Mouse (Mus musculus) forebrain, embryonic 14.5 days (tissue): ENCODE measurements around the gene Kmt2c. TPM values are rescaled to one million over a fixed set of nuclear protein-coding genes. Genes with fewer than 3 reads are reported as not detected.

ENCODE experiments used
- ATAC-seq: fragments of 200-750 bp; cut with Nextera tagmentation; 2 replicates; pipeline ENCODE4 v1.8.0; 2017; ENCODE audit warnings: mild to moderate bottlenecking, moderate library complexity
- DNase-seq: peaks from one replicate; pipeline ENCODE4 v3.0.0-alpha.2; 2015; ENCODE audit warnings: low spot score
- H3K27ac ChIP-seq: fragments of 300-500 bp; sonication (generic); 2 replicates; pipeline ENCODE4 v1.5.1; 2014; ENCODE audit warnings: low read depth, mild to moderate bottlenecking, control low read depth, low read length, moderate library complexity
- H3K27me3 ChIP-seq: fragments of 300-500 bp; sonication (generic); replicated peaks from 2 replicates; pipeline ENCODE4 v1.6.1; 2014; ENCODE audit warnings: low read length, control low read depth, mixed read lengths; ENCODE audit not compliant: control insufficient read depth, insufficient read depth
- H3K36me3 ChIP-seq: fragments of 300-500 bp; sonication (generic); 2 replicates; pipeline ENCODE4 v1.6.1; 2014; ENCODE audit warnings: low read length, control low read depth; ENCODE audit not compliant: control insufficient read depth, insufficient read depth
- H3K4me1 ChIP-seq: fragments of 300-500 bp; sonication (generic); 2 replicates; pipeline ENCODE4 v1.6.1; 2014; ENCODE audit warnings: antibody characterized with exemption, low read length, control low read depth; ENCODE audit not compliant: control insufficient read depth, insufficient read depth
- H3K4me2 ChIP-seq: fragments of 300-500 bp; sonication (generic); 2 replicates; pipeline ENCODE4 v1.6.1; 2014; ENCODE audit warnings: mild to moderate bottlenecking, control low read depth, low read length
- H3K4me3 ChIP-seq: fragments of 300-500 bp; sonication (generic); 2 replicates; pipeline ENCODE4 v1.5.1; 2014; ENCODE audit warnings: low read depth, low read length, control low read depth
- H3K9ac ChIP-seq: fragments of 300-500 bp; sonication (generic); 2 replicates; pipeline ENCODE4 v1.6.1; 2014; ENCODE audit warnings: mild to moderate bottlenecking, low read length, control low read depth, moderate library complexity
- H3K9me3 ChIP-seq: fragments of 300-500 bp; sonication (generic); replicated peaks from 2 replicates; pipeline ENCODE4 v1.6.1; 2016; ENCODE audit warnings: low read length, control low read depth, mixed read lengths; ENCODE audit not compliant: control insufficient read depth
- WGBS: fragments of 180-500 bp; shearing (Covaris S2); extraction: QIAGEN DNeasy Blood & Tissue Kit; methylation state at CpG from one replicate; pipeline ENCODE4 v1.1.7; 2014; 5-methylcytosine and 5-hydroxymethylcytosine counted together
- polyA plus RNA-seq: library from polyadenylated mRNA; unstranded; fragments of >200 nt; fragmentation: Nextera tagmentation; extraction: Ambion mirVana; gene quantifications from 2 replicates; pipeline ENCODE4 v1.2.1, GENCODE M21; 2014

Kmt2c gene
- polyA plus RNA-seq, 1 experiment from 2014 or later: 22.6 TPM

DNA sequence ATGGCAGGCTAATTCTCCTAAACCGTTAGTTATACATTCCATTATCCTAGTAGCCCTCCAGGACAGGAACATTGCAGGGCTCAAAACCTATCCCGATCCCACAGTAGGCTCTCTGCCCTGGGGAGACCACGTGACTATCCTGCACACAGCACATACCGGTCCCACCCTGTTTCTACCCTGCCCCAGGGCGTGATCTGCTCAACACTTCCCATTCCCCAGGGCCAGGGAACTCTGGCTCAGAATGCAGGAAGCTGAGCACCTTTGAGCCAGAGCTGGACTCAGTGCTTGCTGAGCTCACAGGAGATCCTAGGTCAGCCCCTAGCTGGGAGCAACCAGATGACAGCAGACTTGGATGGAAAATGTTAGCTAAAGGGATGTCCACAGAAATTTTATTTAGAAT lies 27.5 kb upstream of the Kmt2c start:
- Histone ChIP-seq H3K9ac (no peak overlapping the region), H3K4me2 (no peak overlapping the region), H3K36me3 (no peaks in the 10 kb centered on the region), H3K27me3 (no peaks in the 10 kb centered on the region), H3K4me1 (0 out of 2 replicates have a peak, but pooled peaks cover 2% of the 10 kb centered on the region), H3K27ac (no peak overlapping the region), H3K9me3 (no peaks in the 10 kb centered on the region), H3K4me3 (no peak overlapping the region)
- 58% methylated on average over 5 of the region's 5 CpGs for WGBS
- ATAC-seq (no peak), DNase-seq (no peak)

DNA sequence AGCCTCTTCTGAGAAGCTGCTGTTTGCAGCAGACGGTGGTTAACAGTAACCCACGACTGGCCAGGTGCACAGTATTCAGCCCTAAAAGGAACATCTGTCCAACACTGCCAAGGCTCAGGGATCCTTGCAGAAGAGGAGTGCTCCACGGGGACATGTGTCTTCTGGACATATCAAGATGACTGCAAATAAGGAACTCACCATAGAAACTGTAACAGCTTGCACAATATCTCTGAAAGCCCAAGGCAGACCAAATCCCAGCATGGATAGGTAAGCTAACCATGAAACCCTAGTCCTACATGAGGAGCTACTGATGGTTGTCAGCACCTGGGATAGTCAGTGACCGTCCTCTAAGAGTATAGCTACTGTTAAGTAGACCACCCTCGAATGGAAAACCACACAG lies 22.9 kb upstream of the Kmt2c start:
- H3K4me2 ChIP-seq: no peak overlapping the region

DNA sequence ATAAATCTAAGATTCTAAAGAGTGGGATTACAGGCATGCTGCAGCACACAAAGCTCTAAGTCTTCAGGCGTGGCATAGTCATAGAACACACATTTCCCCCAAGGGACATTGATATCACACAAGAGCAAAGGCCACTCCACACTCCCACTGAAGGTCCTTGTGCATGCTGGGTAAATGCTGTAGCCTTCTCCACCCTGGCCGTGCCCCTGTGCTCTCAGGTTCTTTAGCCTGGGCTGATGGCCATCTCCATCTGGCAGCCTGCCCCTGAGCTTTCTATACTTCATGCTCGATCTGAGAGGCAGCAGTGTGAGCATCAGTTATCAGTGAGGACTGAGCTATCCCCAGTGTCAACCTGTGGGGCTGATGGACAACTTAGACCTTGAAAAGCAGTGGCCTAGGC lies 21.2 kb upstream of the Kmt2c start:
- ATAC-seq (no peak), DNase-seq (no peak)
- 72% methylated on average over 3 of the region's 3 CpGs for WGBS
- H3K4me3 ChIP-seq: no peak overlapping the region
- H3K9ac ChIP-seq: no peak overlapping the region
- no peak overlapping the region for H3K4me2 ChIP-seq
- H3K36me3 ChIP-seq: no peaks in the 10 kb centered on the region
- no peaks in the 10 kb centered on the region for H3K27me3 ChIP-seq
- no peaks in the 10 kb centered on the region for H3K4me1 ChIP-seq
- H3K27ac ChIP-seq: no peak overlapping the region
- H3K9me3 ChIP-seq: no peaks in the 10 kb centered on the region

More for the DNA sequence above, 22.9 kb upstream of the Kmt2c start:
- WGBS: 90% methylated on average over 5 of the region's 5 CpGs
- Histone ChIP-seq H3K36me3 (no peaks in the 10 kb centered on the region), H3K9ac (no peak overlapping the region), H3K4me3 (no peak overlapping the region), H3K4me1 (no peaks in the 10 kb centered on the region), H3K27me3 (no peaks in the 10 kb centered on the region), H3K9me3 (no peaks in the 10 kb centered on the region), H3K27ac (no peak overlapping the region)
- no peak for ATAC-seq
- DNase-seq: no peak

DNA sequence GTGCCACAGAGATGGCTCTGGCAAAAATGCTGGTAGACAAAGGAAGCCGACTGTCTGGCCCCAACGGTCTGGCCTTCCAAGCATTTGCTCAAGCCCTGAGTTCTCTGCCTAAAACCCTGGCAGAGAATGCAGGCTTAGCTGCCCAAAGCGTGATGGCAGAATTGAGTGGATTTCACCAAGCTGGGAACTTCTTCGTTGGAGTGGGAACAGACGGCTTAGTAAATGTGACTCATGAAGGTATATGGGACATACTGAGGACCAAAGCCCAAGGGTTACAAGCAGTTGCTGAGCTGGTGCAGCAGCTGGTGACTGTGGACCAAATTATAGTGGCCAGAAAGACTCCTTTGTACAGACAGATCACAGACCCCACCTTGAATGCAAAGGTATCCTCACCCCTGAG lies 19.0 kb upstream of the Kmt2c start:
- Histone ChIP-seq H3K4me2 (no peak overlapping the region), H3K36me3 (no peaks in the 10 kb centered on the region), H3K27ac (no peak overlapping the region), H3K27me3 (no peaks in the 10 kb centered on the region), H3K9me3 (no peaks in the 10 kb centered on the region), H3K9ac (no peak overlapping the region), H3K4me1 (no peaks in the 10 kb centered on the region), H3K4me3 (no peak overlapping the region)
- WGBS: 86% methylated on average over 5 of the region's 5 CpGs
- ATAC-seq: no peak
- no peak for DNase-seq

DNA sequence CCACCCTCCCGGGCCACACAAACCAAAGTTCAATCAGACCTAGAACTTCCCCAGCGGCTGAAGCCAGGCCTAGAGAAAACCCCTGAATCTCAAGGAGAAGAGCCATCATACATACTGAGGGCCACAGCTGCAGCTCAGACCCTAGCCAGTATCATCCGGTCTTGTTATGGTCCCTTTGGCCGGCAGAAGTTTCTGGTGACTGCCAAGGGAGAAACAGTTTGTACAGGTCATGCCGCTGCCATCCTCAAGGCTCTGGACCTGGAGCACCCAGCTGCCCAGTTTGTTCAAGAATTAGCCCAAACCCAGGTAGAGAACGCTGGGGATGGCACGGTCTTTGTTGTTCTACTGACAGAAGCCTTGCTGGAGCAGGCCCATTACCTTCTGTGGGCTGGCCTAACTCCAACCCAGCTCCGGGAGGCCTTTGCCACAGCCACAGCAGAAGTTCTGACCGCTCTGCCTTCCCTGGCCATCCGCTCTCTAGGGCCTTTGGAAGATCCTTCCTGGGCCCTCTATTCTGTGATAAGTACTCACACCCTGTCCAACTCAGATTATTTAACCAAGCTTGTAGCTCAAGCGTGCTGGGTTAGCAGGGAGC lies 17.8 kb upstream of the Kmt2c start:
- H3K36me3 ChIP-seq: no peaks in the 10 kb centered on the region
- WGBS: 87% methylated on average over 11 of the region's 11 CpGs
- no peak overlapping the region for H3K4me2 ChIP-seq

DNA sequence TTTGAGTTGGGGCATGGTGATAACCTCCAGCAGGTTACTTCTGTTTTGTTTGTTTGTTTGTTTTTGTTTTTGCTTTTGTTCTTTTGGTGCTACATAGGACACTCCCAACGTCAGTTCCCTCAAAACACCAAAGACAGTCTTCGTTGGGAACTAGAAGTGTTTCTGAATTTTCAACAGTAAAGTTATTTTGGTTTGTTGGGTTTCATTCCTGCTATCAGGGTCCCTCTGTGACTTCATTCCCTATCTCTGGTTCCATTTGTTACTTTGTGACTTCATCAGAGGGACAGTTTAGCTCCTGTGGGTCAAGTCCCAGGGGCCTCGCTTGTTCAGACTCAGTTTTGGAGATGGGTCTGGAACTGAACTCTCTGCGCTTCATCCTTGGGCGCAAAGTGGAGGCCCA lies 17.2 kb upstream of the Kmt2c start, which contains the start of gene Cct8l1:
Gene Cct8l1, plus strand, starts transcription at position 301 of the 400 bp plus-strand sequence.
- H3K36me3 ChIP-seq: no peaks in the 10 kb centered on the region
- H3K4me1 ChIP-seq: no peaks in the 10 kb centered on the region
- H3K27me3 ChIP-seq: no peaks in the 10 kb centered on the region
- DNase-seq: no peak
- H3K9me3 ChIP-seq: no peaks in the 10 kb centered on the region
- ATAC-seq: no peak
- 94% methylated on average over 5 of the region's 5 CpGs for WGBS
- H3K4me2 ChIP-seq: no peak within 1 kb of the TSS
- no peak within 1 kb of the TSS for H3K27ac ChIP-seq
- no peak within 1 kb of the TSS for H3K9ac ChIP-seq
- no peak within 1 kb of the TSS for H3K4me3 ChIP-seq

More for the DNA sequence above, 17.8 kb upstream of the Kmt2c start:
- no peak overlapping the region for H3K27ac ChIP-seq
- H3K4me1 ChIP-seq: no peaks in the 10 kb centered on the region
- DNase-seq (no peak), ATAC-seq (no peak)
- no peaks in the 10 kb centered on the region for H3K27me3 ChIP-seq
- no peak overlapping the region for H3K9ac ChIP-seq
- H3K9me3 ChIP-seq: no peaks in the 10 kb centered on the region
- no peak overlapping the region for H3K4me3 ChIP-seq

DNA sequence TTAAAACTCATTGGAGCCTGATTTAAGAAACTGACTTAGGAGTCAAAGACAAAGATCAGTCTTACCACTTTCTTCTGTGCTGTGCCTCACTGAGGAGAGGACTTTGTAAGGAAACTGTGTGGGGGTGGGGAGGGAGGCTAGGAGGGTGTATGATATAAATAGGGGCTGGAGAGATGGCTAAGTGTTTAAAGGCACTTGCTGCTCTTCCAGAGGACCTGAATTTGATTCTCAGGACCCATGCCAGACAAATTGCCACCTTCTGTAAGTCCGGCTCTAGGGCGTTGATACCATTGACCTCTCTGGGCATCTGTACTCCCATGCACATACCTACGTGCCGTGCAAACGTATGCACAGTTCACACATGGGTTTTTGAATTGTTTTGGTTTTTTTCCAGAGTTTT lies 7.5 kb upstream of the Kmt2c start:
- ATAC-seq (no peak), DNase-seq (no peak)
- H3K9me3 ChIP-seq: no peaks in the 10 kb centered on the region
- no peaks in the 10 kb centered on the region for H3K36me3 ChIP-seq
- WGBS: 91% methylated on average over 5 of the region's 5 CpGs
- no peaks in the 10 kb centered on the region for H3K4me1 ChIP-seq
- H3K4me2 ChIP-seq: no peak overlapping the region
- no peak overlapping the region for H3K27ac ChIP-seq
- no peak overlapping the region for H3K9ac ChIP-seq
- H3K4me3 ChIP-seq: no peak overlapping the region
- H3K27me3 ChIP-seq: no peaks in the 10 kb centered on the region

DNA sequence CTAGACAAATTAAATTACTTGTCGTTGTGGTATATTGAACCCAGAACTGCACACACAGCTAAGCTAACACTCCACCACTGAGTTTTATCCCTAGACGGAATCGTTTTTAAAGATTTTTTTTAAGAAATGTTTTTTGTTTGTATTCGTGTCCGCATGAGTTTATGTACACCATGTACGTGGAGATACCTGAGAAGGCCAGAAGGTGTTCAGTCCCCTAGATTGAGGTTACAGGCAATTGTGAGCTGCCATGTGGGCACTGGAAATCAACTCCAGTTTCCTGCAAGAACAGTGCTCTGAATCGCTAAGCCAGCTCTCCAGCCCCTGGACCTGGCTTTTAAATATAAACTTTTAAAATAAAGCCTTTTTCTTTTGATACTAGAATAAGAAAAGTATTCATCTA lies 2.1 kb upstream of the Kmt2c start:
- peaks cover 8% of the 10 kb centered on the region for H3K4me1 ChIP-seq
- peak overlapping the region; percentile 62 for H3K4me2 ChIP-seq
- 0 out of 2 replicates have a peak overlapping the region, but pooled peaks have one; percentile 77 for H3K4me3 ChIP-seq
- no peaks in the 10 kb centered on the region for H3K36me3 ChIP-seq
- no peak for DNase-seq
- H3K9me3 ChIP-seq: no peaks in the 10 kb centered on the region
- ATAC-seq: no peak
- H3K27ac ChIP-seq: no peak overlapping the region
- no peaks in the 10 kb centered on the region for H3K27me3 ChIP-seq
- WGBS: 70% methylated on average over 7 of the region's 7 CpGs
- H3K9ac ChIP-seq: peak overlapping the region; percentile 82; the same call in 1 of the 2 replicates

DNA sequence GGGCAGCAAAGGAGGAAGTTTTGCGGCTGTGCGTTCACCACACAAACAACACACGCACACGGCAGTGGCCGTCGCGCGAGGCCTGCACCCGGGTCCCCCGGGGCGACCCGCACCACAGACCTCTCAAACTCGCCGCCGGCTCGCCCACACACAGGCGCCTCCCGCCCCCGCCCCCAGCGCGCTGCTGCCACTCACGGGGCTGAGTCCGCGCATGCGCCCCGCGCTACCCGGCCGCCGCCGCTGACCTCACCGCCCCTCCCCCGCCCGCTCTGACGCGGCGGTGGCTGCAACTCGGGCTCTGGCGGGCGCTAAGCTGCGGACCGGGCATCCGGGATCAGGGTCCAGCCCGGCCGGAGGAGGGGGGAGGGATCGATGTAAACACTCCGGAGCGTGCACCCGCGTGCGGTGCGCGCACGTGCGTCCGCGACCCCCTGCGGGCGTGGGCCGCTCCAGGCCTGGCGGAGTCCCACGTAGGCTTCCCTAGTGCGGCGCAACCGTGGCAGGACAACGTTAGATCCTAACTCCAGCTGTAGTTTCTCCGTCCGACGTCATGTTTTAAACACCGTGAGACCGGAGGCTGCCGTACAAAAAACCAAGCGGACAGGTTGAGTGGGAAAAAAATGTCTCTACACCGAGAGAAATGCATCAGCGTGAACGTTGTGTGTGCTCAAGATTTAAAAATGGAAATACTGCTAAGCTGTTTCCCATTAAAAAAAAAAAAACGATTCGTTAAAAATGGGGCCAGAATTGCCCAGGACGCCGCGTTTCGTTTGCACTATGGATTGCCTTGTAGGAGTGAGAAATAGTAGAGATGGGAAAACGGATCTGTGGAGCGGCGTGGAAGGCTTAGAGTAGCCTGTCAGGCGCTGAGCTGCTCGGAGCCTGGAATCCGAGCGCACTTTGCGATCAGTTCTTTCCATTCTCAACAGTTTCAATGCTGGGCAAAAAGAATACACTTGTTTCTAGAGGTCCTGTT lies 1.1 kb upstream of the Kmt2c start:
- no peaks in the 10 kb centered on the region for H3K9me3 ChIP-seq
- H3K27ac ChIP-seq: peak overlapping the region; percentile 99
- H3K36me3 ChIP-seq: no peaks in the 10 kb centered on the region
- peak overlapping the region; percentile 77 for H3K4me3 ChIP-seq
- peak overlapping the region; percentile 82 for H3K9ac ChIP-seq
- H3K27me3 ChIP-seq: no peaks in the 10 kb centered on the region
- WGBS: under 1% methylated on average over 88 of the region's 90 CpGs
- peak; percentile 96 for DNase-seq
- H3K4me1 ChIP-seq: peaks cover 8% of the 10 kb centered on the region
- peak overlapping the region; percentile 74 for H3K4me2 ChIP-seq
- ATAC-seq: peak; percentile 88
